Mouse (Mus musculus) urinary bladder, postnatal 4 days (tissue): ENCODE data around the gene Hectd2.

Source experiments
- DNase-seq, 2 experiments: peaks; one replicate each; pipeline ENCODE4 v3.0.0; 2021 to 2022; ENCODE audit warnings: low spot score in 2 of 2

The Hectd2 gene

GRCm38 (mm10) chr19:36564396-36564795, 10.0 kb downstream of the Hectd2 start:
- no peak for DNase-seq

- no peak for DNase-seq
Measured at GRCm38 (mm10) chr19:36573986-36574385, 19.5 kb downstream of the Hectd2 start.

GRCm38 (mm10) chr19:36575159-36575558, 20.7 kb downstream of the Hectd2 start:
- no peak for DNase-seq

GRCm38 (mm10) chr19:36580874-36581273, 26.4 kb downstream of the Hectd2 start:
- no peak for DNase-seq

- no peak for DNase-seq
Measured at GRCm38 (mm10) chr19:36582116-36582515, 27.7 kb downstream of the Hectd2 start.

- no peak for DNase-seq
Measured at GRCm38 (mm10) chr19:36585505-36585904, 31.1 kb downstream of the Hectd2 start.

GRCm38 (mm10) chr19:36594409-36594808, 40.0 kb downstream of the Hectd2 start:
- DNase-seq: no peak

GRCm38 (mm10) chr19:36601869-36602268, 47.4 kb downstream of the Hectd2 start:
- no peak for DNase-seq

GRCm38 (mm10) chr19:36602535-36603312, 48.3 kb downstream of the Hectd2 start:
- DNase-seq: no peak

- DNase-seq: no peak
Measured at GRCm38 (mm10) chr19:36606270-36606669, 51.8 kb downstream of the Hectd2 start.

- no peak for DNase-seq
Measured at GRCm38 (mm10) chr19:36609229-36609628, 54.8 kb downstream of the Hectd2 start.

- DNase-seq: no peak
Measured at GRCm38 (mm10) chr19:36610309-36610708, 55.9 kb downstream of the Hectd2 start.

- DNase-seq: no peak
Measured at GRCm38 (mm10) chr19:36625906-36626305, 71.5 kb downstream of the Hectd2 start.

GRCm38 (mm10) chr19:36626881-36627280, 72.4 kb downstream of the Hectd2 start:
- no peak for DNase-seq

- DNase-seq: no peak
Measured at GRCm38 (mm10) chr19:36629394-36629910, 75.0 kb downstream of the Hectd2 start.

GRCm38 (mm10) chr19:36630361-36630760, 75.9 kb downstream of the Hectd2 start:
- DNase-seq: no peak

GRCm38 (mm10) chr19:36634771-36635170, 80.3 kb downstream of the Hectd2 start:
- DNase-seq: no peak

- DNase-seq: no peak
Measured at GRCm38 (mm10) chr19:36637223-36637622, 82.8 kb downstream of the Hectd2 start.

- DNase-seq: no peak
Measured at GRCm38 (mm10) chr19:36637948-36638587, 83.6 kb downstream of the Hectd2 start.

GRCm38 (mm10) chr19:36639072-36639471, 84.6 kb downstream of the Hectd2 start:
- DNase-seq: no peak

GRCm38 (mm10) chr19:36641128-36641527, 86.7 kb downstream of the Hectd2 start:
- no peak for DNase-seq

- no peak for DNase-seq
Measured at GRCm38 (mm10) chr19:36645308-36645889, 91.0 kb downstream of the Hectd2 start.
